Mouse (Mus musculus): ENCODE results near the gene Fbxl13. TPM values are rescaled to one million over a fixed set of nuclear protein-coding genes. Genes with fewer than 3 reads are reported as not detected.
A peak's percentile ranks its signal among the peaks of the same experiment; 100 is the strongest.
"Not testable (repeated sequence)": the region's sequence is repeated elsewhere in the genome, so short reads cannot be mapped to it uniquely, and the experiment has no call there.

The Fbxl13 gene
- polyA plus RNA-seq, 1 experiment from 2014 or later, result 0.19 TPM

DNA sequence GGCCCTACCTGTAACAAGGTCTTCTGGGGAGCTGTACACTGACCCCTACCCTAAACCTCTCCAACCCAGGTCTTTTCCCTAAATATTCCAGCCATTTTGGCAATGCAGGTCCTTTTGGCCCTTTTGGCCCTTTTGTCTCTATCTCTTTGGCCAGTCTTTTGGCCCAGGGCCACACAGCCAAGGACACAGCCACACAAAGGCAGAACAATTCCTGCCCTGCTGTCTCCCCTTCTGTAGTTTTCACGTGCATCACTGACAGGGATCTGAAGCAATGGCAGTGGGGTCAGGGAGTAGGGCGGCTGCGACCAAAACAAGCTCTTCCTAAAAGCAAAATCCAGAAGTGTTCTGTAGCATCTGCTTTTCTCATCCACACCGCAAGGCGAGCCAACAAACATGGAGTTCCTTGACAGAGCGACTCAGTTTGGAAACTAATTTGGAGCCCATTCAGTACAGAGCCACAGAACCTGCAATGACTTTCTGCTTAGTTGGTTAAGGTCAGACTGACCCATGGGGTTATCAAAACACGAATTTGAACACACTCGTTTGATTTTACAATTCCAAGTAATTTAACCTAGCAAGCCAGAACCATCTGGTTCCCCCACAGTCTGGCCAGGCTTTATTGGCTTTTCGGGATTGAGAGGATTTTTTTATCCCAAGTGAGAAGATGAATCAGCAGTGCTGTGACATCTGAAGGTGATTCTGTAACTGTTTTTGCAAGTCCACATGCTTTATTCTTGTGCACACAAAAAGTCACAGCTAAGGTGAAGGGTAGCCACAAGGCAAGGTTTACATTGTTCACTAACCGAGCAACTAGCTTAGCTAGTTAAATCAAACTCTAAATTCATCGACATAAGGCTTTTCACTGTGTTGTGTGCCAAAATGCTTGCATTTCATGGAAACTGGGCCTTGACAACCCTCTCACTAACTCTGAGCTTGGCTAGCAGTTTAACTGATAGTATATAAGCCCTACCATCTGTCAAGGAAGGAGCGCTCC is 36.8 kb downstream of the Fbxl13 start:
- Histone ChIP-seq H3K4me1 (replicated peaks) (no peaks in the 10 kb centered on the region), H3K36me3 (no peaks in the 10 kb centered on the region), H3K9ac (no peak overlapping the region), H3K27me3 (replicated peaks) (no peaks in the 10 kb centered on the region), H3K4me3 (no peak overlapping the region), H3K4me2 (no peak overlapping the region), H3K9me3 (replicated peaks) (0 out of 2 replicates have a peak, but pooled peaks cover 3% of the 10 kb centered on the region), H3K27ac (ENCODE audit: poor library complexity, severe bottlenecking) (no peak overlapping the region)
- 76% methylated on average over 12 of the region's 12 CpGs for WGBS
- ATAC-seq (ENCODE audit: insufficient number of reproducible peaks, low FRiP score), result no peak

GRCm38 (mm10) chr5:21605936-21606335 is 39.5 kb downstream of the Fbxl13 start:
- no peak overlapping the region for H3K27ac ChIP-seq (ENCODE audit: poor library complexity, severe bottlenecking)
- 0 out of 2 replicates have a peak, but pooled peaks cover 3% of the 10 kb centered on the region for H3K9me3 ChIP-seq (replicated peaks)
- H3K27me3 ChIP-seq (replicated peaks), result no peaks in the 10 kb centered on the region
- H3K4me3 ChIP-seq, result no peak overlapping the region
- no peak overlapping the region for H3K4me2 ChIP-seq
- H3K36me3 ChIP-seq, result no peaks in the 10 kb centered on the region
- H3K4me1 ChIP-seq (replicated peaks), result no peaks in the 10 kb centered on the region
- no peak for ATAC-seq (ENCODE audit: insufficient number of reproducible peaks, low FRiP score)
- H3K9ac ChIP-seq, result no peak overlapping the region
- 63% methylated on average over 6 of the region's 6 CpGs for WGBS

DNA sequence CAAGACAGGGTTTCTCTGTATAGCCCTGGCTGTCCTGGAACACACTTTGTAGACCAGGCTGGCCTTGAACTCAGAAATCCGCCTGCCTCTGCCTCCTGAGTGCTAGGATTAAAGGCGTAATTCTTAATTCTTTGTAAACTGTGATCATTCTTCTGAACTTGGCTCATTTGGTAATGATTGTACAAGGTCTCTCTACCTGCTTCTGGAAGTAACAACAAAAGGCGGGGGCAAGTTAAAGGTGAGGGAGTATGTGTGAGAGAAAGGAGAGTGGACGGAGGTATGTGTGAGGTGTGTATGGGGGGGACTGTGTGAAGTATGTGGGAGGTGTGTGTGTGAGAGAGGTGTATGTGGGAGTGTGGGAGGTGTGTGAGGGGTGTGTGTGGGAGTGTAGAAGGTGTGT is 45.5 kb downstream of the Fbxl13 start:
- Histone ChIP-seq H3K9me3 (replicated peaks) (no peaks in the 10 kb centered on the region), H3K4me2 (no peak overlapping the region), H3K27me3 (replicated peaks) (no peaks in the 10 kb centered on the region), H3K4me3 (no peak overlapping the region), H3K9ac (no peak overlapping the region), H3K4me1 (replicated peaks) (no peaks in the 10 kb centered on the region), H3K36me3 (no peaks in the 10 kb centered on the region), H3K27ac (ENCODE audit: poor library complexity, severe bottlenecking) (no peak overlapping the region)
- WGBS, result 79% methylated on average over 4 of the region's 4 CpGs
- ATAC-seq (ENCODE audit: insufficient number of reproducible peaks, low FRiP score), result no peak

DNA sequence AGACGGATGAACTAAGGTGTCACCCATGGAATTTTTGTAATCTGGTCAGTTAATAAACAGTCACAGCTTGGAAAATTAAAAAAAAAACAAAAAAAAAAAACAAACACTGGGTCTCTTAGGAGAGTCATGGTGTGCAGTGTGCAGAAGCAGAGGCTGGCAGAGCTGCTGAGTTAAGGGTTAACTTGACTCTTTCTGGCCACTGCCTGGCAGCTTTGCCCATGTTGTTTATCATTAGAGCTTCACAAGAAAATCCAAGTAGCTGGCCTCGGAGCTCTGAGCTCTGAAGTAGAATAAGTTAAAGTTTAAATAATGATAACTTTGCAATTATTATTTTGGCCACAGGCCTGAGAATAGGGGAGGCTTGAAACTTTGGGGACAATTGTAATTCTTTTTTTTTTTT is 45.9 kb downstream of the Fbxl13 start:
- H3K4me2 ChIP-seq; ATAC-seq (ENCODE audit: insufficient number of reproducible peaks, low FRiP score); H3K27ac ChIP-seq (ENCODE audit: poor library complexity, severe bottlenecking); H3K4me1 ChIP-seq (replicated peaks); H3K9ac ChIP-seq; H3K36me3 ChIP-seq; H3K9me3 ChIP-seq (replicated peaks); H3K27me3 ChIP-seq (replicated peaks); H3K4me3 ChIP-seq: not testable (repeated sequence)
- 60% methylated on average over 2 of the region's 2 CpGs for WGBS

GRCm38 (mm10) chr5:21593201-21593709 is 52.2 kb downstream of the Fbxl13 start:
- no peak overlapping the region for H3K27ac ChIP-seq (ENCODE audit: poor library complexity, severe bottlenecking)
- no peaks in the 10 kb centered on the region for H3K9me3 ChIP-seq (replicated peaks)
- H3K4me1 ChIP-seq (replicated peaks), result peaks cover 2% of the 10 kb centered on the region
- H3K4me2 ChIP-seq, result no peak overlapping the region
- no peaks in the 10 kb centered on the region for H3K36me3 ChIP-seq
- H3K9ac ChIP-seq, result no peak overlapping the region
- WGBS, result 76% methylated on average over 9 of the region's 9 CpGs
- H3K27me3 ChIP-seq (replicated peaks), result no peaks in the 10 kb centered on the region
- no peak overlapping the region for H3K4me3 ChIP-seq
- ATAC-seq (ENCODE audit: insufficient number of reproducible peaks, low FRiP score), result no peak

DNA sequence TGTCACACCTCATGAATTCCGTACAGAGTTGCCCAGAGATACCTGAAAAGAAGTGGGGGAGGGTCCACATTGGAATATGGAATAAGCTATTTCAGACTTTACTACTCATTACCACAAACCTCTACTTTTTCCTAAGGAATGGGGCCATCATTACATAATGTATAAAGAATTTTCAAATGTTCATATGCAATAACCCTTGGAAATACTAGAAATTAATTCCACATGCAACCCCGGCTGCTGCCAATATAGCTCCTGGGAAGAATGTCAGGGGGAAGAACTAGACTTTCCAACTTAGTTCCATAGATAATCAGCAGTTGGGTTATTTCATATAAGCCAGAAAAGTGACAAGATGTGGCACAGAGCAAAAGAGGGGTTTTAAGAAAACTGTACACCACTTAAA is 53.3 kb downstream of the Fbxl13 start:
- H3K4me1 ChIP-seq (replicated peaks), result peaks cover 9% of the 10 kb centered on the region
- no peaks in the 10 kb centered on the region for H3K36me3 ChIP-seq
- H3K9ac ChIP-seq, result no peak overlapping the region
- no peak overlapping the region for H3K27ac ChIP-seq (ENCODE audit: poor library complexity, severe bottlenecking)
- no peak overlapping the region for H3K4me3 ChIP-seq
- H3K4me2 ChIP-seq, result no peak overlapping the region
- no peaks in the 10 kb centered on the region for H3K9me3 ChIP-seq (replicated peaks)
- H3K27me3 ChIP-seq (replicated peaks), result no peaks in the 10 kb centered on the region
- 74% methylated on average over 2 of the region's 2 CpGs for WGBS
- ATAC-seq (ENCODE audit: insufficient number of reproducible peaks, low FRiP score), result no peak

GRCm38 (mm10) chr5:21588220-21588619 is 57.2 kb downstream of the Fbxl13 start:
- ATAC-seq (ENCODE audit: insufficient number of reproducible peaks, low FRiP score), result peak; percentile 63
- Histone ChIP-seq H3K9ac (no peak overlapping the region), H3K4me1 (replicated peaks) (peaks cover 12% of the 10 kb centered on the region), H3K4me2 (peak overlapping the region; percentile 50), H3K4me3 (no peak overlapping the region), H3K9me3 (replicated peaks) (no peaks in the 10 kb centered on the region), H3K27ac (ENCODE audit: poor library complexity, severe bottlenecking) (no peak overlapping the region), H3K36me3 (no peaks in the 10 kb centered on the region), H3K27me3 (replicated peaks) (no peaks in the 10 kb centered on the region)
- 40% methylated on average over 13 of the region's 13 CpGs for WGBS

GRCm38 (mm10) chr5:21587683-21588082 is 57.8 kb downstream of the Fbxl13 start:
- no peak overlapping the region for H3K4me3 ChIP-seq
- 60% methylated on average over 7 of the region's 7 CpGs for WGBS
- H3K4me2 ChIP-seq, result no peak overlapping the region
- ATAC-seq (ENCODE audit: insufficient number of reproducible peaks, low FRiP score), result peak; percentile 36; the same call in 1 of the 2 replicates
- no peak overlapping the region for H3K27ac ChIP-seq (ENCODE audit: poor library complexity, severe bottlenecking)
- H3K9ac ChIP-seq, result no peak overlapping the region
- no peaks in the 10 kb centered on the region for H3K36me3 ChIP-seq
- no peaks in the 10 kb centered on the region for H3K27me3 ChIP-seq (replicated peaks)
- no peaks in the 10 kb centered on the region for H3K9me3 ChIP-seq (replicated peaks)
- peaks cover 17% of the 10 kb centered on the region for H3K4me1 ChIP-seq (replicated peaks)

DNA sequence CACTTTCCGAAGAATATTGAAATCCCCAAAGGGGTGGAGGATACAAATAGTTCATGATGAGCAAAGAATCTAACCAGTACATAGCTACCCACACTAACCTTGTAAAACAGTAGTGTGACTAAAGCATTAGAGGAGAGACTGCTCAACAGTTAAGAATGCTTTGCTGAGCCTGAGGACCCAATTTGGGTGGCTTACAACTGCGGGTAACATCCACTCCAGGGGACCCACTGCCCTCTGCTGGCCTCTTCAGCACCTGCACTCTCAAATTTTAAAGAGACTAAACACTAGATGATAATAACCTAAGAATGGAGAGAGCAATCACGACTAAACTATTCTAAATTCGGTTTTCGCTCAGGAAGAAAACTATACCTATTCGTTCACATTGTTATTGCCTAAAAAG is 58.7 kb downstream of the Fbxl13 start:
- no peak overlapping the region for H3K4me3 ChIP-seq
- no peak for ATAC-seq (ENCODE audit: insufficient number of reproducible peaks, low FRiP score)
- H3K9ac ChIP-seq, result no peak overlapping the region
- H3K9me3 ChIP-seq (replicated peaks), result no peaks in the 10 kb centered on the region
- no peak overlapping the region for H3K4me2 ChIP-seq
- H3K4me1 ChIP-seq (replicated peaks), result peaks cover 23% of the 10 kb centered on the region
- no peak overlapping the region for H3K27ac ChIP-seq (ENCODE audit: poor library complexity, severe bottlenecking)
- no peaks in the 10 kb centered on the region for H3K27me3 ChIP-seq (replicated peaks)
- WGBS, result 44% methylated on average over 6 of the region's 6 CpGs
- no peaks in the 10 kb centered on the region for H3K36me3 ChIP-seq

- peaks cover 21% of the 10 kb centered on the region for H3K4me1 ChIP-seq (replicated peaks)
- no peaks in the 10 kb centered on the region for H3K9me3 ChIP-seq (replicated peaks)
- H3K27me3 ChIP-seq (replicated peaks), result no peaks in the 10 kb centered on the region
- H3K36me3 ChIP-seq, result no peaks in the 10 kb centered on the region
- H3K4me2 ChIP-seq, result no peak overlapping the region
- H3K4me3 ChIP-seq, result no peak overlapping the region
- 81% methylated on average over 3 of the region's 3 CpGs for WGBS
- H3K27ac ChIP-seq (ENCODE audit: poor library complexity, severe bottlenecking), result no peak overlapping the region
- no peak for ATAC-seq (ENCODE audit: insufficient number of reproducible peaks, low FRiP score)
- no peak overlapping the region for H3K9ac ChIP-seq
Observed at GRCm38 (mm10) chr5:21578136-21578535, 67.3 kb downstream of the Fbxl13 start.

DNA sequence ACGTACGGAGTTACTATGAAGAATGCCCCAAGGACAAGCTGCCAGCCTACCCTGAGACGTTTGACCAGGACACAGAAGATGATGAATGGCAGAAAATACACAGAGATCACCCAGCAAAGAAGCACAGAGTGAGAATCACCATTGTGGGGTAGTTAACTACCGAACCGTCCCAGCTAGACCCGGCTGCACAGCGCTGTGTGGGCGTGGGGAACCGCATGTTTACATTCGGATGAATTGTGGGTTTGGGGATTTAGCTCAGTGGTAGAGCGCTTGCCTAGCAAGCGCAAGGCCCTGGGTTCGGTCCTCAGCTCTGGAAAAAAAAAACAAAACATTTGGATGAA is 70.3 kb downstream of the Fbxl13 start:
- Histone ChIP-seq H3K4me2 (peak overlapping the region; percentile 14; the same call in 1 of the 2 replicates), H3K4me3 (no peak overlapping the region), H3K27me3 (replicated peaks) (no peaks in the 10 kb centered on the region), H3K9ac (no peak overlapping the region), H3K36me3 (no peaks in the 10 kb centered on the region), H3K9me3 (replicated peaks) (no peaks in the 10 kb centered on the region; the same call in 1 of the 2 replicates), H3K4me1 (replicated peaks) (peaks cover 10% of the 10 kb centered on the region; the same call in 1 of the 2 replicates), H3K27ac (ENCODE audit: poor library complexity, severe bottlenecking) (peak overlapping the region; percentile 35; the same call in 1 of the 2 replicates)
- WGBS, result 86% methylated on average over 13 of the region's 13 CpGs
- no peak for ATAC-seq (ENCODE audit: insufficient number of reproducible peaks, low FRiP score)
